Mouse (Mus musculus): ENCODE results near the gene Jazf1.

DNA sequence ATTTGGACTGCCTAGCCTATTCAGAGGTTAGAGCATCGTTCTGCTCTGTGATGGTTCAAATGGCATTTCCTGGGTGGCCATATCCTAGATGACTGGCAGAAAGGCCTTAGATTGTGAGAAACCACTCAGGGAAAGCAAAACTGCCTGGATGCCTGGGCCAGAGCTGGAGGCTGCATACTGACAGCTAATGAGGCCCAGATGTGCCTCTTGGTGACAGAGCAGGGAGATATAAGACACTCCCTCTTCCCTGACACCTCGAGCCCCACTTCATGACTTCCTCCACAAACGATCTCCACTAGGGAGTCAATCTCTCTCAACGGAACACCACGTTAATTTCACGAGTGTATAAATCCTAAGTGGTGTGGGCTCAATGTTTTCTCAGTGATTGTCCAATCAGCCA lies 207.7 kb downstream of the Jazf1 start:
- TF ChIP-seq POLR2A (IDR thresholded peaks at IDR 0.05; ENCODE audit: low read depth, low read length), result no peak
- no peak for TF ChIP-seq CTCF (IDR thresholded peaks at IDR 0.05; ENCODE audit: extremely low read depth, insufficient read length, insufficient replicate concordance, low read depth, low read length)
